Mouse (Mus musculus) C2C12 (cell line): ENCODE measurements around the gene Tprg.

Experiments
- CEBPB ChIP-seq: IDR thresholded peaks from one replicate; pipeline ENCODE4 v1.6.1; 2011; ENCODE audit warnings: low read depth, mild to moderate bottlenecking, control low read depth, moderate library complexity
- CTCF ChIP-seq: IDR thresholded peaks from one replicate; pipeline ENCODE4 v1.5.1; 2011; ENCODE audit not compliant: control insufficient read depth, insufficient read depth, insufficient read length
- USF1 ChIP-seq: IDR thresholded peaks from one replicate; pipeline ENCODE4 v1.6.1; 2011; ENCODE audit warnings: low read depth, mild to moderate bottlenecking, control low read depth, moderate library complexity

GRCm38 (mm10) chr16:25468662-25469061 is 182.0 kb downstream of the Tprg start:
- no peak for TF ChIP-seq CEBPB
- TF ChIP-seq CTCF, result no peak
- TF ChIP-seq USF1, result no peak
